Mouse (Mus musculus) embryo, embryonic 10.5 days (tissue): ENCODE data around the gene Arl4c.

Source experiments
- DNase-seq: peaks from one replicate; pipeline ENCODE4 v3.0.0-alpha.2; 2015; ENCODE audit warnings: low spot score

The Arl4c gene

DNA sequence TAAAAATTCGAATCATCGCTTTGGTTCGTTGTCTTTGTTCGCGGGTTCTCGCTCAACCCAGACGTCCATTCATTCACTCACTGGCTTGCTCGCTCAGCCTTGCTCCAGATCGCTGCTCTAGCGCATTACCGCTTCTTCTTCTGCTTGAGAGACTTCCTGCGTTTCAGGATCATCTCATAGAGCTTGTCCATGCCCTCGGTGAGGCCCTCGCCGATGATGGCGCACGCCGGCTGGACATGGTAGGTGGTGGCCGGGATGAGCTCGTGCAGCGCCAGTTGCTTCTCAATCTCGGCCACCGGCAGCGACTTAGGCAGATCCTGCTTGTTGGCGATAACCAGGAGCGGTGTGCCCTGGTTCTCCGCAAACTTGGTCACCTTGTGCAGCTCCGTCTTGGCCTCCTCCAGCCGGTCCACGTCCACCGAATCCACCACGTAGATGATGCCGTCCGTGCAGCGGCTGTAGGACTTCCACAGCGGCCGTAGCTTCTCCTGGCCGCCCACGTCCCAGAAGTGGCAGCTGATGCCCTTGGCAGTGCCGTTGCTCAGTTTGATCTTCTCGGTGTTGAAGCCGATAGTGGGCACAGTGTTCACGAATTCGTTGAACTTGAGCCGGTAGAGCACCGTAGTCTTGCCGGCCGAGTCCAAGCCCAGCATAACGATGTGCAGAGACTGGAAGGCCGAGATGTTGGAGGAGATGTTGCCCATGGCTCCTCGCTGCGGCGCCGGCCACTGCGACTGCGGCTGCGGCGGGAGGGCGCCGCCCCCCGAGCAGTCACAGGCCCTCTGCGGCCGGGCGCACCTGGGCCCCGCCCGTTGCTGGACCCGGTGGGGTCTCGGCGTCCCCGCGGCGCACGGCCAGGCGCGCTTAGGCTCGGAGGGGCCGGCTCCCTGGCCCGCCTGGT is 810 bp downstream of the Arl4c start:
- DNase-seq, result peak; percentile 61

DNA sequence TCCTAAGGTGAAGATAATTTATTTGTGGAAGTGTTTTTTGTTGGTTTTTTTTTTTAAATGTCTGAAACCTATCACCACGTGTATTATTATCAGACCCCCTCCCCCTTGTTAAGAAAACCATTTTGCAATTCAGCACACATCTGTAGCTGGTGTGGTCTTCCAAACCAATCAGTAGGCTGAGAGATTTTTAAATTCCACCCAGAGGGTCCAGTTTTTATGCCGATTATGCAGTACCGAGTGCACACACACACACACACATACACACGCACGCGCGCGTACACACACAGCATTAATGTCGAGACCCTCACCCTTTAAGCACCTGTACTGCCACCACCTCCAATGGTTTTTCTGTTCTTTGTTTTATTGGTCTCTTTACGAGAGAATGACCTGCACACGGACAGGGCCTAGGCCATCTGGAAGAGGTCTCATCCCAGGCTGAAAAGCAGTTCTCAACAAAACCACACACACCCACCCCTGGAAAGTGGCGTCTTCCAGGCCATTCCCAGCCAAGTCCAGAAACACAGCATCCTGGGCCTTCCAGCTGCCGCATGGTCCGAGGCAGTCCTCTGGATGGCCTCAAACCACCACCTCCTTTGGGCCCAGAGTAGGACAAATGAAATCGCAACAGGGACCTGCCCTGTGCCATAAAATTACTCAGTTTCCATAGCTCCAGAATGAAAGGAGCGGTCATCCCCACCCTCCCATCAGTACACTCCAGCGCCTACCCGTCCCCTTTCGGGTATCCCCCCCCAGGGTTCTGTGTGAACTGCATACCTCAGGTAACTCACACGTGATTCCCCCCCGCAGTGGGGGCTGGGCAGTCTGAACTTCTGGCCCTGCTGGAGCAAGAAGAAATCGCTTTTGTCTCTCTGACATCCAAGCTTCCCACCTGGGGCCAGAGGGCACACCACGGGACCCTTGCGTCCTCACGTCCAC is 1.9 kb downstream of the Arl4c start:
- DNase-seq, result peak; percentile 74

DNA sequence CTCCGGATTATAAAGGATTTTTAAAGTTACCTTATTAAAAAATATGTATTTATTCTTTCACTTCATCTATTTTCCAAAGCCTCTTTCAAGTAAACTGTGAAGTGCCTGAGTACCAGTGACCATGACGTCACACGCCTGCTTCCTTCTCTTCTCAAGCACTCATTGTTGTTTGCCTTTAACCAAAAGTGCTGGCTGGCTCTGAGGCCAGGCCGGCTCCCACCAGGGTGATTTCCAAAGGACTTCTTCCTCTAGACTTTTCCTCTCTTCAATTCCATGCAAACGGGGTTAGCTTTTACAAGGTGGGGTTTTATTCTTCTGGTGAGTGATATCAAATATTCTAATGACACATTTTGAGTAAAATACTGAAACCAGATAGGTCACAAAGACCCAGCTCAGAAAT is 2.6 kb downstream of the Arl4c start:
- DNase-seq, result peak; percentile 83

DNA sequence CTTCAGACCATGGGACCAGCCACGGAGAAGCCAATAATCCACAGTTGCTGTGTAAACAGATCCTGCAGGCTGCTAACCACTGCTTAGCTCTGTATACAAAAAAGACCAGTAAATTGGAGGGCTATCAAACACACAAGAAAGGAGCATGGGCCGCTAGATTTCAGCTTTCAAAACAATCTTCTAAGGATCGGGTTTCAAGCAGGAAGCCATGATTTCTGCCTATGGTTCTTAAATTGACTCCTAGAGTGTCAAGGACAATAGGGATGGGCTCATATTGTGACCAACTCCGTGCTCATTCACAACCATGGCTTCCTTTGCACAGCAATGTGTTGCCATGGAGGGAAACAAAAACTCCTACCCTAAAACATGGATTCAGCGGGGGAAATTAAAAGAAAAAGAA is 3.1 kb downstream of the Arl4c start:
- peak; percentile 64 for DNase-seq

DNA sequence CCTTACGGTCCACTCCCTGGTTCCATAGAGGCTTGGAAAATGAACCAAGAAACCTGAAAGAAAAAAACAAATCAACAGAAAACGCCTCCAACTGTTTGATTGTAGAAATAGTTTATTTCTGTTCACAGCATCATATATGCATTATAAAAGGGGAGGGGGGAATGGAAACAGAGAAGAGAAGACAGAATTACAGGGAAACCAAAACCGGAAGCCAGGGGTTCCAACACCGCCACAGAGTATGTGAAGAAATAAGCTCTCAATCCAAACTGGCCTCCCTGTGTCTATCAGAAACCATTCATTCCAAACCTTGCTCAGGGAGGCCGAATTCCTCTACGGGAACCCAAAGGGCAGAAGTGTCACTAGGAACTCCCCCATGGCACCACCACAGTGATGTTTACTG is 3.9 kb downstream of the Arl4c start:
- DNase-seq, result no peak

DNA sequence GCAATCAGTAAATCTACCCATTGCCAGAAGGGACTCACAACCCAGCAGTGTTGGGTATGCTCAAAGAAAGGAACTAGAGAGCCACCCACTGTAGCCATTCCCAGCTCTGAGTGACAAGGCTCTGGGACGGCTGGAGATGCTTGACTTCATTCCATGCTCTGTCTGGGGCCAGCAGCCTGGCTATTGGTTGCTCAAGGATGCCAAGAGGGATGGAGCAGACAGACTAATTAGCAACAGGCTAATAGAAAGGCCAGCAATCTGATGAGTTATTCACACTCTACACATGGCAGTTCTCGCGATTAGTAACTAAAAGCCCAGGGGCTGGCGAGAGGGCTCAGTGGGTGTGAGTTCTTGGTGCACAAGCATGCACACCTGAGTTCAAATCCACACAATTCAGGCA is 5.6 kb downstream of the Arl4c start:
- no peak for DNase-seq

DNA sequence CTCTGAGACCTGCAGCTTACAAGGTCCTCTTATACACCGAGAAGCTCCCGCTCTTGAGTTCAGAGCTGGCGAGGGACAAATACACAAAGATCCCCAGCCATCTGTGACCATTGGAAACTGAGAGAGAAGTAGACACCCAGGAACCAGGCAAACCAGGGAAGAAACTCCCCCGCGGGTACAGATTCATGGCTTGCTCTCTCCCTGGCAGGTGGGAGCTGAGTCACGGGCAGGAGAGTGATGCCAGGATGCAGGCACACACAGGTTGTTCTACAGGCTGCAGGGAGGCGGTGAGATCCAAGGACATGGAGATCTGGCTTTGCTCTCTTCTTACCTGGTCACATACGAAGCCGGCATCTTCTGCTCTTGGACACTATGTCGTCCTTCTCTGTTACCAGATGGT is 7.7 kb downstream of the Arl4c start:
- DNase-seq, result no peak

DNA sequence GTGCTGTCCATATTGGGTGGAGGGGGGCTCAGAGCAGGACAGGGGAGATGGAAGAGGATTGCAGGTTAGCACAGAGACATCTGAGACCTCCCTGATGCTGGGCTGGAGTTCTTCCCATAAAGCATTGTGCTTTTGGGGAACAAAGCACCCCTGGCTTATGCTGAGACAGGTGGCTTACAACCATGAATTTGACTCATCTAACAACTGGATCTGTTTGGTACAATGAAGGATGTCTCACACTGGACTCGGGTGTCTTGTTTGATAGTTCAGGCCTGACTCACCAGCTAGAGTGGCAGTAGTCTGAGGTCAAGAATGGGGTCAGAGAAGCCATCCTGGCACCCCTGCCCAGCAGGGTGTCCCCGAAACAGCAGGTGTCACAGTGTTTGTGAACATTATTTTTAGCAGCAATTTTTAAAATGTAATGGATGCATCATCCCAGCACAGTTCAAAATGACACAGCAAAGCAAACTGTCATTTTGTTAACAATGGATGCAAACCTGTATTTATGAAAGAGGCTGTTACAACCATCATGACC is 9.7 kb downstream of the Arl4c start:
- no peak for DNase-seq

DNA sequence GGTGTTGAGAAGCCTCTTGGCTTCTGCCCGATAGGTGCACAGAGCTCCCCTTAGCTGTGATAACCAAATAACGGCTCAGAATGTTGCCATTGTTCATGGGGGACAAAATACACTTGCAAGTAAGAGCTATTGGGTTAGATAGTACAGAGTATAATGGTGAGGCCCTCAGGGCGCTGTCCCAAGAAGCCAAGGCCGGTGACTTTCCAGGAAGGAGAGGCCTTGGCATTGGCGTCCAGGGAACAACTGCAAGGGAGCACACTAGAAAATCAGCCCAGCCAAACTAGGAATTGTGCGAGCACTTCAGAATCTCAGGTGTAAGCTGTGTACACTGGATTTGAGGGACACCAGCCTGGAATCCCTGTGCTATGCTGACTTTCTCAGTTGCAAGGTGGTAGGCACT is 11.4 kb downstream of the Arl4c start:
- no peak for DNase-seq

DNA sequence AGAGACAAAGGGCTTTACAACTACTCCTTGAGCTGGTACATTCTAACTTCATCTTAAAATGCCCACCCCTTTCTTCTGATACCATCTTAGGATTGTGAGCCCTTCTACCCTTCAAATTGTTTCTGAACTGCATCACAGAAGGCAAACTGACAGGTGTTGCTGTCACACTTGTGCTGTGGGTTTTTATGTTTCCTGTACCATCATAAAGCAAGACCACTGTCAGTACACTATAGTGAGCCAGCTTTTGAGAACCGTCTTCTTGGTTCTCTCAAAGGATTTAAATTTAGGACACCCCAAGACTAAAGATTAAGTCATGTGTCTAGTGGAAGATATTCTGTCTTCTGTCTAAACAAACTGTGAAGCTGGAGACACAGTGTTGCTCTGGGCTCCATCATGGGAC is 17.3 kb downstream of the Arl4c start:
- DNase-seq, result no peak

DNA sequence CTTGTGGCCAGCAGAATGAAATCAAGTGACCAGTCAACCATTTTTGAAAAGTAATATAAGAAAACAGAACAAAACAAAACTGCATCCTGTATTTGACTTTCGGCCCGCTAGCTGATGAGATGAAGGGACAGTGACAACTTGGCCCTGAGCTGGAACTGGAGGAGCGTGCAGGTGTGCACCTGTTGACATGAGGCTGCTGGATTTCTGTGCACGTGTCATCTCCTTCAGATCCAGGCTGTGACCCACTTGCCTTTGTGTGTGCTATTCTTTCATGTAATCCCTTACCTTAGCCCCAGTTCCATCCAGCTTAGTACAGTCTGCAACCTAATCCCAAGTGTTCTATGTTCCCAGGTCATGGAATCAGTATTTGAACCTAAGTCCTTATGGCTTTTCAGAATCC is 20.4 kb downstream of the Arl4c start:
- DNase-seq, result no peak

DNA sequence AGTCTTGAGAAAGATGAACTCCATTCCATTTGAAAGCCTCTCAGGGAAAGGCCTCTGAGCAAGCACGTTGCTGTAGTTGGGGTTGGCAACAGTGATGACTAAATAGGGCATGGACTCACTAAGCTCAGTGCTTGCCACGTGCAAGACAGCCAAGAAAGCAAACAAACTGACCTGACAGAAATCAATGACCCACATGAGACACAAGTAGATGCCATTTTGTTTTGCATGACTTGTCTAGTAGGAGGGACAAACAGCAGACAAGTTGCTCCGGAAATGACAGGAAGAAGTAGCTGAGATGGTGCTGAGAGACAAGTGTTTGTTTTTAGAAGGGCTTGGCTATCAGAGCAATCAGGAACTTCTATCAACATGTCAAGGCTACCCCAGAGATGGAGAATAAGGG is 21.2 kb downstream of the Arl4c start:
- no peak for DNase-seq

DNA sequence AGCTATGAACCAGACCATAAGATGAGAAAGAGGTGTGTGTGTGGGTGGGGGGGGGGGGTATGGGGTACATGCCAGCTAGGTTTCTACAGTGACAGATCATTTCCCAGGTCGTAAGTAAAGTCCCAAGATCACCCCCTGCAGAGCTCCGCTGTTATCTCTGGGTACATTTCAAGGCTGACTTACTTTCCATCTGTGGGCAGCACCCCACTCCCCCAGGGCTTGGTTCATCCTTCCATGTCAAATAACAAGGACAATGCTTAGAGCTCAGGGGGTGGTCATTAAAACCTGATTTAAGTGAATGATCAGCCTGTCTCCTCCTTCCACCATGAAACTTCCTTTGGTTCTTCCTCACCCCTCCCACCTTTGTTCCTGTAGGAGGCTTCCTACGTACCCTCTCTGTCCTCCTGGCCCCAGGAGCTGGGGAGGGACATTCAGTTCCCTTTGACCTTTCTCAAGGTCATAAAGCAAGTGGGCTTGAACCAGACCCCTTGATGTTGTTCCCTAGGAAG is 23.7 kb downstream of the Arl4c start:
- no peak for DNase-seq

DNA sequence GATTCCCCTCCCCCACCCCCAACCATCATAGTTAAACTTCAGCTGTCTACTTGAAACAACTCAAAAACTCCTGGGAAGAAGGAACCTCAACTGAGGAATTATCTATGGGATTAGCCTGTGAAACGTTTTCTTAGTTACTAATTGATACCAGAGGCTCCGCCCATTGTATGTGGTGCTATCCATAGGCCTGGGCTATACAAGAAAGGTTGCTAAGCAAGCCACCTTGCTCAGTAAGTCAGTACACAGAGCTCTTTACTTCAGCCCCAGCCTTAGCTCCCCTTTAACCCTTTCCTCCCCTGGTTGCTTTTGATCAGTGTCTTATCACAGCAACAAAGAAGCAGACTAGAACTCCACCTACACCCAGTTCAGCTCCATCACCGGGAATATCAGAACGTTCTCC is 31.2 kb downstream of the Arl4c start:
- DNase-seq, result peak; percentile 15

DNA sequence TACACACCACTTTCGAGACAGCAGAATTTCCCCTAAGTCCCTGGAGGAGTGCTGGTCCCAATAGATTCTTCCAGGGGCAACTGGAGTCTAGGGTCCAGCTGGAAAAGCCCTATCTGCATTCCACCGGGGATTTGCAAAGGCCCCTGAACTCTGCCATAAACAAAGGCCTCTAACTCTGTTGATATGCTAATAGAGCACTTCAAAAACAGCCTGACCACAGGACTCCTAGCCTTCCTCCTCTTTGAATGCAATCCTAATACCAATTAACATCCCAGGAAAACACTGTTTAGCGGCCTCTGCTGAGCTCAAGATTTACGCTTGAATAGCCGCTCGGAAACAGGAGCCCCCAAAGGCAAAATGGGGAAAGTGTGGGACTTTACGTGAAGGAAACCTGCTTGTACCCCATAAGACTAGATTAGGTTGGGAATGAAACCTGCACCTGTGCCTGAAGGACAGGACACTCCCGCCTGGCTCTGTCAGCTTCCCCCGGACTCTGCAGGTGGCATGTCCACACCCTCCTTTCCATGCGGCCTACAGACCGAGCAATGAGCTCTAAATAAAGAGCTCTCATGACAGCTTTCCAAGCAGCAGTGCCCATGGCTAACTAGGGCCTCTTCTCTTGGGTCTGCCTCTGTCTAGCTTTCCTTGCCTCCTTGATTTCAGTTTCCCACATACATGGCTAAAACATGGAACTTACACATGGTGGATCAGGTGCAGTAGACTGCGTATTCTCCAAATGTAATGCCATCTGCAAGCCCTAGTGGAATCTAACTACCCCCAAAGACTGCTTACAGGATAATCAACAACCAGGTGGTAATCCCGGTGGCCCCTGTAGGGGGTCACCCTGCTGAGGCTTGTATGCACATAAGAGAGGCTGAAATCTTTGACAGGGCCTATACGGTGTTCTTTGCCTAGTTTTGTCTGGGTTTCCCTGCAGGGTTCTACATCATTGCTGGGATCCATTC is 32.9 kb downstream of the Arl4c start:
- DNase-seq, result peak; percentile 70

DNA sequence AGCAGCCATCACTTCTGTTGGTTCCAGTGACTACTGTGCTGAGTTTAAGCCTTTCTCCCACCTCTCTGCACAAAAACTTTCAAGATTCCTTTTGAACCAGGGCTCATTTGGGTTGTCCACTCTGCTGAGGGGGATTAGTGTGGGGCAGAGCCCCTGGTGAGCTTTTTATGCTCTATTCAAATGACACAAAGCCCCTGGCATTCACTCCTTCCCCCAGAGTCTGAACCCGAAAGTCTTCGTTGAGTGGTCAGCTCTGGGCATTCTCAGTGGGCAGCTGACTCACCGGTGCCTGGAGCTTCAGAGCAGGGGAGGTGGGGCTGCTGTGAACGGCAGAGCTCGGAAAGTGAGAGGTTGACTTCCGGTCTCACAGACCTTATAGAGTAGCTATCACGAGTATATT is 33.7 kb downstream of the Arl4c start:
- peak; percentile 66 for DNase-seq

DNA sequence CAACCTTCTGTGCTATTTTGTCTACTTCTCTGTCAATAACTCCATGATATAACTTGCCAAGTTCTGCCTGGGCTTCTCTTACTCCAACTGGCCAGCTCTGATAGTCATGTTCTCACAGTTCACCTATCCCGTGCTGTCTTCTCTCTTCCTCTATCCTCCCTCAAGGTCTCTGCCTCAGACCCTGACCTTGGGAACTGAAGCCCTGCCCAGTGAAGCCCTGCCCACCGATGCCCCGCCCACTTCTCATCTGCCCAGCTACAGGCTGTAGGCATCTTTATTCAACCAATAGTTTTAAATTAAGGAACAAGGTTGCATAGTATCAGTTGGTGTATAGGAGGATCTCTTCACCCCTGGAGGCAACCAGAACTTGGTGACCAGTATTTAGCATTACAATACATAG is 37.4 kb downstream of the Arl4c start:
- DNase-seq, result no peak

DNA sequence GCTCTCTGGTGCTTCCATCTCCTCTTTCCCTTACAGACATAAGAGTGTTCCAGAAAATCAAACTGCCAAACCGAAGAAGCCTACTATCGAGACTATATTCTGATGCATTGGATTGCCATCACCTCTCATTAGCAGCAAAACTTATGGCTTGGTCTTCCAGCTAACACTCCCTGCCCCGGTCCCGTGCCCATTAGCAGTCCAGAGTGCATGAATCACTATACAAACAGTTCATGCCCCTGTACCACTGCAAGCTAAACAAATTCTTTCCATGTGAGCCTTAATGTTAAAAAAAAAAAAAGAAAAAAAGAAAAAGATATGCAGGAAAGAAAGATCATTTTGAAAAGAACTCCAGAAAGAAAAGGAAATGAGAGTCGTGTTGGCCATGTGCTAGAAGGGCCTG is 39.3 kb downstream of the Arl4c start:
- no peak for DNase-seq

DNA sequence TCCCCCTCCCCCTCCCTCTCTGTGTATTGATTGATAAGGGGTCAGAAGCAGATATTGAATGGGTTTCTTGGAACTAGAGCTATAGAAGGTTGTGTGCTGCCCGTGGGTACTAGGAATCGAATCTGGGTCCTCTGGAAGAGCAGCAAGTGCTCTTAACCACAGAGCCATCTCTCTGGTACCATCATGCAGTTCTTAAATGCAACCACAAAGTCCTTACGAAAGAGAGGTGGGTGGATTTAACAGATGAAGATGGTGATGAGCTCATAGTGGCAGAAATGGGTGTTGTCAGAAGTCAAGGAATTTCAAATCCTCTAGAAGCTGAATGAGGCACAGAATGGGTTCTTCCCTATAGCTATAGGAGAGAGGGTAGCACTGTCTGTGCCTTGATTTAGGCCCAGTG is 40.8 kb downstream of the Arl4c start:
- DNase-seq, result no peak

DNA sequence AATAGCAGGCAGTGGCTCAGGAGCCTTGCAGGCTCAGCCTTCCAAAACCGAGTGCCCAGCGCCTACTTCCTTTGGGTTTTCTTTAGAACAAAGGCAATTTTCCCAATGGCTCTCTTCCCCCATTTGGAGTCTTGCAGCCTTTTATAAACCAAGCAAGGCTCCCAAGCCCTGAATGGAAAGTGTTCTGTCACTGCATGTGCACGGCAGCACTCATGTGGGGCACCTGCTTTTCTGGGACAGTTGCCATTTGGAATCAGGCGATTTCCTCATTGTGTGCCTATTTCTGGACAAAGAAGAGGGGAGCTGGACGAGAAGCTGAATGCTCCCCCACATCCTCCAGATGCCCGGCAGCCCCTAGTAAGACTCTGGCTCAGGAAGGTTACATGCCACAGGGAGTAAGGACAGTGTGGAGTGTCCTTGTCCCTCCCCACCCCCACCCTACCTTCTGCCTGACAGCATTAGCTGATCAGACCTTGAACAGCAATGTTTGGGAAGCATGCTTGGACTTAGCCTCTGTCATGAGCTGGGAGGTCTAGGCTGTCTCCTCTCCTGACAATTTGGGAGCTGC is 43.6 kb downstream of the Arl4c start:
- DNase-seq, result no peak

DNA sequence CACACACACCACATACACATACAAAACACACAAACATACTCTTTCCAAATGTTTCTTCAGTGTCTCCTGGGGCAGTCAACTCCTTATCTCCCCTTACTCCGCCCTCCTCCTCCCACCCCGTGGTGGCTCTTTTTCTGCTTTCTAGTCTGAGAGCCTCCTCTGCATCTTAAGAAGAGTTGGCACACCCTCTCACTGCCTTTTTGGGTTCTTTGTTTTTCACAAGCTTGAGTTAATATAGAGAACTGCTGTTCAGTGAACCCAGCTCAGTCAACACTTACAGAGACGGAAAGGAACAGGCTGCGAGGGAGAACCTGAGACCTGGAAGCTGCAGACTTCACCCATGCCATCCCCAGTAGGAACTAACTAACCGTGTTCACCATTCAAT is 45.9 kb downstream of the Arl4c start:
- no peak for DNase-seq
